Mouse (Mus musculus): ENCODE measurements around the gene Eloa. TPM values are rescaled to one million over a fixed set of nuclear protein-coding genes. Genes with fewer than 3 reads are reported as not detected.

Eloa gene
- polyA plus RNA-seq, 1 experiment: 14.1 TPM

DNA sequence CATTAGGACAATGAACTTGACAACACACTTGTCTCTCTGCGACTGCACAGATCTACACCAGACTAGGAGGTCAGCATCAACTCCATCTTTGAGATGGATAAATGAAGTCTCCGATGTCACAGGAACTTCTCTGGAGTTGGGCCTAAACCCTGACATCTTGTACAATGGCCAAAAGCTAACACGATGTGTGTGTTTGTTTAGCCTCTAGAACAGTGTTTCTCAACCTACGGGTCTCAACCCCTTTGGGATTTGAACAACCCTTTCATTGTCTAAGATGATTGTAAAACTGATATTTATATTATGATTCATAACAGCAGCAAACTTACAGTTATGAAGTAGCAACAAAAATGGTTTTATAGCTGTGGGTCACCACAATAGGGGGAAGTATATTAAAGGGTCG lies 36.4 kb upstream of the Eloa start:
- TF ChIP-seq POLR2A (IDR thresholded peaks at IDR 0.05; ENCODE audit: control insufficient read depth, low read depth, low read length) (no peak), CTCF (IDR thresholded peaks at IDR 0.05; ENCODE audit: control insufficient read depth, insufficient read depth, insufficient replicate concordance, low read depth, low read length) (no peak)
- H3K4me1 ChIP-seq (ENCODE audit: control insufficient read depth, insufficient read depth, low read length): no peaks in the 10 kb centered on the region
- no peaks in the 10 kb centered on the region for H3K27me3 ChIP-seq (ENCODE audit: control insufficient read depth, insufficient read depth, low read length)
- H3K4me3 ChIP-seq (ENCODE audit: control insufficient read depth, low read depth, low read length): no peak overlapping the region
- H3K36me3 ChIP-seq (ENCODE audit: control insufficient read depth, insufficient read depth, low read length): no peaks in the 10 kb centered on the region
- no peak overlapping the region for H3K27ac ChIP-seq (ENCODE audit: control insufficient read depth, insufficient read depth, low read depth, low read length)

DNA sequence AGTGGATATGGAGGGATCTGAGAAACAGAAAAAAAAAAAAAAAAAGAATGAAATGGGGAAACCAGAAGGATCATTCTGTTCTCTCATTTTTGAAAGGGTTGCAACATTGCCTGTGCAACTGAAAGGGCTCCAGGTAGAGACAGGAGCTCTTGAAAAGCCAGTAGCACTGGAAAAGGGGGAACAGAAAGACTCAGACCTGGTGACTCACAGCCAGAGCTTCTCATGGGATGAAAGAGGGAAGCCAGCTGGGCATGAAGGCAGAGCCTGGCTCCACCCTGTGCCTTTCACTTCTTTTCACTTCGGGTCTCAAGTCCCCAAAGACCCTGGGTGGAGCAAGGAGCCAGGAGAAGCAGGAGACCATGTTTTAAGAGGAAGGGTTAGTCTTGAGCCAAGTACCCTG lies 34.5 kb upstream of the Eloa start:
- H3K4me3 ChIP-seq (ENCODE audit: control insufficient read depth, low read depth, low read length): no peak overlapping the region
- H3K36me3 ChIP-seq (ENCODE audit: control insufficient read depth, insufficient read depth, low read length): no peaks in the 10 kb centered on the region
- no peaks in the 10 kb centered on the region for H3K27me3 ChIP-seq (ENCODE audit: control insufficient read depth, insufficient read depth, low read length)
- peaks cover 7% of the 10 kb centered on the region for H3K4me1 ChIP-seq (ENCODE audit: control insufficient read depth, insufficient read depth, low read length)
- TF ChIP-seq POLR2A (IDR thresholded peaks at IDR 0.05; ENCODE audit: control insufficient read depth, low read depth, low read length) (no peak), CTCF (IDR thresholded peaks at IDR 0.05; ENCODE audit: control insufficient read depth, insufficient read depth, insufficient replicate concordance, low read depth, low read length) (no peak)
- H3K27ac ChIP-seq (ENCODE audit: control insufficient read depth, insufficient read depth, low read depth, low read length): no peak overlapping the region

DNA sequence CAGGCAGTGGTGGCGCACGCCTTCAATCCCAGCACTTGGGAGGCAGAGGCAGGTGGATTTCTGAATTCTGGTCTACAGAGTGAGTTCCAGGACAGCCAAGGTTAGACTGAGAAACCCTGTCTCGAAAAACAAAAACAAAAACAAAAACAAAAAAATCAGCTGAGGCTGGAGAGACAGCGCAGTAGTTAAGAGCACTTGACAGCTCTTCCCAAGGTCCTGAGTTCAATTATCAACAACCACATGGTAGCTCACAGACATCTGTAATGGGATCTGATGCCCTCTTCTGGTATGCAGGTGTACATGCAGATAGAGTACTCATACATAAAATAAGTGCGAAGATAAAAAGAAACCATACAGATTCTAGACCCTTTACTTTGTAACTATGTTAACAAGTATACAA lies 32.3 kb upstream of the Eloa start:
- TF ChIP-seq POLR2A (IDR thresholded peaks at IDR 0.05; ENCODE audit: control insufficient read depth, low read depth, low read length) (no peak), CTCF (IDR thresholded peaks at IDR 0.05; ENCODE audit: control insufficient read depth, insufficient read depth, insufficient replicate concordance, low read depth, low read length) (no peak)
- Histone ChIP-seq H3K27ac (ENCODE audit: control insufficient read depth, insufficient read depth, low read depth, low read length) (no peak overlapping the region), H3K27me3 (ENCODE audit: control insufficient read depth, insufficient read depth, low read length) (no peaks in the 10 kb centered on the region), H3K4me1 (ENCODE audit: control insufficient read depth, insufficient read depth, low read length) (peaks cover 7% of the 10 kb centered on the region), H3K36me3 (ENCODE audit: control insufficient read depth, insufficient read depth, low read length) (0 out of 2 replicates have a peak, but pooled peaks cover 1% of the 10 kb centered on the region), H3K4me3 (ENCODE audit: control insufficient read depth, low read depth, low read length) (no peak overlapping the region)

DNA sequence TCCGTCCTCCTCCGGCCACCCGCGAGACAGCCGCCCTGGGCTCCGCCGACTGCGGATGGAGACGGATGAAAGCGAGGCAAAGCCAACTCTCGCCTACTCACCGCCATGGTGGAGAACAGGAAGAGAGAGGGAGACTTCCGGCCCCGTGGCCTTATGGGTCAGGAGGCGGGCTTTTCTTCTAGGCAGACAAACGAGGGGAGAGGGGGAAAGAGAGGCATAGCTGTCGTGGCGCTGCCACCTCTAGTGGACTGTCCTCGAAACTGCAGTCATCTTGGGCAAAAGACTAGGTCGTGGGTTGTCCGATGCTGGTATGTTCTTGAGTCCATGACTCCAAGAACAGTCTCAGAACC lies 31.7 kb upstream of the Eloa start, which contains the start of gene Rpl11:
TSS of gene Rpl11 (minus strand) at position 182 of the 350 bp plus-strand sequence.
- peaks cover 7% of the 10 kb centered on the region for H3K4me1 ChIP-seq (ENCODE audit: control insufficient read depth, insufficient read depth, low read length)

DNA sequence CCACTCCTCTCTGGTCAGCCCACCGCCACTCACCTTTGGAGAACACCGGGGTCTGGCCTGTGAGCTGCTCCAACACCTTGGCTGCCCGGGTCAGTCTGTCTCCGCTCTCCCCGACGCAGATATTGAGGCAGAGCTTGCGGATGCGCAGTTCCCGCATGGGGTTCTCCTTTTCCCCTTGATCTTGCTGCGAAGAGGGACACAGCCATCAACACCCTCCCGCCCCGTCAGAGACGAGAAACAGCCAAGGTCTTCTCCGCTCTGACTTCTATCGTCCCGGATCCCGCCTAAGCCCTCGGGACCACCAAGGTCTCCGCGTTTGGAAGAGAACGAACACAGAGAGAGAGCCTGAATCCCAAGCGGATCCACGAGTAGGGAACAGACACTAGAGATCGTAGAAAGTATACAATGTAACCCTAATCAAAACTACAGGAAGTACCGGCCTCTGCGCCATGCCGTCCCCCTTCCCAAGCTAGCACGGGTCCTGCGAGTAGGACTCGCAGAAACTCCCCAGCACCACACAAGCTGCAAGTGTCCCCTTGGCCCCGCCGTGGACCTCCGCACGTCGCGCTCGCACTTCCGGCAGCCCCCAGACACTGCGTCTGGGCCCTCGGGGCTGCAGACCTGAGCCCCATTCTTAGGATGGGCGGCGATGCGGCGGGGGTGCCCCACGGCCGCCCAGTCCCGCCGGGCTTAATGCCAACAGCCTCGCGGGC lies 31.1 kb upstream of the Eloa start:
- H3K27me3 ChIP-seq (ENCODE audit: control insufficient read depth, insufficient read depth, low read length): no peaks in the 10 kb centered on the region
- H3K4me3 ChIP-seq (ENCODE audit: control insufficient read depth, low read depth, low read length): peak overlapping the region; percentile 96
- TF ChIP-seq POLR2A (IDR thresholded peaks at IDR 0.05; ENCODE audit: control insufficient read depth, low read depth, low read length) (no peak), CTCF (IDR thresholded peaks at IDR 0.05; ENCODE audit: control insufficient read depth, insufficient read depth, insufficient replicate concordance, low read depth, low read length) (no peak)
- H3K27ac ChIP-seq (ENCODE audit: control insufficient read depth, insufficient read depth, low read depth, low read length): peak overlapping the region; percentile 92
- peaks cover 7% of the 10 kb centered on the region for H3K4me1 ChIP-seq (ENCODE audit: control insufficient read depth, insufficient read depth, low read length)
- H3K36me3 ChIP-seq (ENCODE audit: control insufficient read depth, insufficient read depth, low read length): 0 out of 2 replicates have a peak, but pooled peaks cover 1% of the 10 kb centered on the region

More for the DNA sequence above, 31.7 kb upstream of the Eloa start, which contains the start of gene Rpl11:
- Histone ChIP-seq H3K4me3 (ENCODE audit: control insufficient read depth, low read depth, low read length) (peak within 1 kb of the TSS; percentile 96), H3K36me3 (ENCODE audit: control insufficient read depth, insufficient read depth, low read length) (0 out of 2 replicates have a peak, but pooled peaks cover 1% of the 10 kb centered on the region), H3K27me3 (ENCODE audit: control insufficient read depth, insufficient read depth, low read length) (no peaks in the 10 kb centered on the region), H3K27ac (ENCODE audit: control insufficient read depth, insufficient read depth, low read depth, low read length) (peak within 1 kb of the TSS; percentile 92)
- peak; percentile 87; the same call in 1 of the 2 replicates for TF ChIP-seq CTCF (IDR thresholded peaks at IDR 0.05; ENCODE audit: control insufficient read depth, insufficient read depth, insufficient replicate concordance, low read depth, low read length)
- TF ChIP-seq POLR2A (IDR thresholded peaks at IDR 0.05; ENCODE audit: control insufficient read depth, low read depth, low read length): peak; percentile 77

DNA sequence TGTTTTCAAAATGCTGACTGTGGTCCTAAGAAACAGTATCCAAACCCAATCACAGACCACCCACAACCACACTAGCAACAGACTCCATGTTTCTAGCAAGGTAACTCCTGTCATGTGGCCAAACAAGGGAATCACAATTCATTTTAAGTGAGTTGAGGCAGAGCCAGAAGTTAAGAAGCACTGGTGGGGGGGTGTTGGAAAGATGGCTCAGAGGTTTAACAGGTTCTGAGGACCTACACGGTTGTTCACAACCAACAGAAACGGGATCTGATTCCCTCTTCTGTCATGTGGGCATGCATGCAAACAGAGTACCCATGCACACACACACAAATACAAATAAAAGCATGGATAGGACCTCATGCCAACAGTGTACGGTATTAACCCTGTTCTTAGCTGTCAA lies 30.5 kb upstream of the Eloa start:
- Histone ChIP-seq H3K27ac (ENCODE audit: control insufficient read depth, insufficient read depth, low read depth, low read length) (no peak overlapping the region), H3K4me3 (ENCODE audit: control insufficient read depth, low read depth, low read length) (peak overlapping the region; percentile 96), H3K27me3 (ENCODE audit: control insufficient read depth, insufficient read depth, low read length) (no peaks in the 10 kb centered on the region), H3K36me3 (ENCODE audit: control insufficient read depth, insufficient read depth, low read length) (0 out of 2 replicates have a peak, but pooled peaks cover 1% of the 10 kb centered on the region), H3K4me1 (ENCODE audit: control insufficient read depth, insufficient read depth, low read length) (peaks cover 7% of the 10 kb centered on the region)
- TF ChIP-seq CTCF (IDR thresholded peaks at IDR 0.05; ENCODE audit: control insufficient read depth, insufficient read depth, insufficient replicate concordance, low read depth, low read length) (no peak), POLR2A (IDR thresholded peaks at IDR 0.05; ENCODE audit: control insufficient read depth, low read depth, low read length) (no peak)

DNA sequence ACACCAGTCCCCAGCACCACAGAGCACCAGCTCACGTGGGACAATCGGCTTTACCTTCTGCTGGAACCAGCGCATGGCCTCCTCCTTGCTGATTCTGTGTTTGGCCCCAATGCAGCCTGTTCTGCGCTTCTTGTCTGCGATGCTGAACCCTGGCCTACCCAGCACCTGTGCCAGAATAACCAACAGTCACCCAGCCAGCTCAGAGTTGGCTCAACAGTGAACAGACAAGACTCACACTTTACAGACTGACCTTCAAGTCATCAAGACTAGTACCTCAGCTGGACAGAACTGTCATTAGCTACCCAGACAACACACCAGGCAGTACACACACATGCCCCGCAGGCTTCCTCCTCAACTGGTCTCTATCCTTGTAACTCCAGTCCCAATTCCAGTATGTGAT lies 28.7 kb upstream of the Eloa start:
- Histone ChIP-seq H3K4me3 (ENCODE audit: control insufficient read depth, low read depth, low read length) (no peak overlapping the region), H3K36me3 (ENCODE audit: control insufficient read depth, insufficient read depth, low read length) (0 out of 2 replicates have a peak, but pooled peaks cover 1% of the 10 kb centered on the region), H3K27me3 (ENCODE audit: control insufficient read depth, insufficient read depth, low read length) (no peaks in the 10 kb centered on the region), H3K4me1 (ENCODE audit: control insufficient read depth, insufficient read depth, low read length) (peaks cover 7% of the 10 kb centered on the region), H3K27ac (ENCODE audit: control insufficient read depth, insufficient read depth, low read depth, low read length) (no peak overlapping the region)
- TF ChIP-seq CTCF (IDR thresholded peaks at IDR 0.05; ENCODE audit: control insufficient read depth, insufficient read depth, insufficient replicate concordance, low read depth, low read length): no peak
- TF ChIP-seq POLR2A (IDR thresholded peaks at IDR 0.05; ENCODE audit: control insufficient read depth, low read depth, low read length): no peak
